Mouse (Mus musculus): Measurements from ENCODE around the gene Tmem251.

DNA sequence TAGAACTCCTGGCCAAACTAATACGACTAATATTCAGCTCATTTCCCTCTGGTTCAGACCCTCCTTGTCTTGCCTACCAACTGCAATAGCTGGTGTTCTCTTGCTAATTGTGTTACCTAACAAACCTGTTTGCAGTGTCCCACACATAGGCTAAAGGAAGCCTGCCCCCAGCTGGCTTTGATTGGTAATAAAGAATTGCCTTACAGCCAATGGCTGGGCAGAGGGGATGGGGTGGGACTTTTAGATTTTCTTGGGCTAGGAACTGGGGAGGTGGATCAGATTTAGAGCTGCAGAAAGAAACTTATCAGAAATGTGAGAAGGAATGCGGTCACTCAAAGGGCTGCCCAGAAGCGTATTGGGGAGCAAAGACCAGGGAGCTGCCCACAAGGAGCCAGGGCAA, 35.9 kb downstream of the Tmem251 start:
- TF ChIP-seq CTCF (IDR thresholded peaks at IDR 0.05; ENCODE audit: low read depth, low read length) (no peak), POLR2A (IDR thresholded peaks at IDR 0.05; ENCODE audit: borderline replicate concordance, low read depth, low read length) (no peak)

Measured in bone marrow macrophage, adult 2 months (primary cell).